Mouse (Mus musculus): ENCODE data around the gene Ccdc30. TPM values are rescaled to one million over a fixed set of nuclear protein-coding genes. Genes with fewer than 3 reads are reported as not detected.
"Not testable (repeated sequence)": the region's sequence is repeated elsewhere in the genome, so short reads cannot be mapped to it uniquely, and the experiment has no call there.

The Ccdc30 gene
- polyA plus RNA-seq, 1 experiment from 2014 or later, result 2.7 TPM

GRCm38 (mm10) chr4:119297361-119297760 is 118.0 kb downstream of the Ccdc30 start:
- ATAC-seq, result no peak
- whole genome bisulfite sequencing, result 68% methylated on average over 2 of the region's 2 CpGs

GRCm38 (mm10) chr4:119295134-119295453 is 120.2 kb downstream of the Ccdc30 start:
- peak overlapping the region; percentile 92 for H3K9ac ChIP-seq (ENCODE audit: low read depth, low read length)
- H3K9me3 ChIP-seq (ENCODE audit: control insufficient read depth, low read length), result no peaks in the 10 kb centered on the region
- peaks cover 11% of the 10 kb centered on the region for H3K4me1 ChIP-seq (ENCODE audit: control insufficient read depth, insufficient read depth, low read length)
- WGBS, result 6% methylated on average over 6 of the region's 6 CpGs
- no peaks in the 10 kb centered on the region for H3K36me3 ChIP-seq (ENCODE audit: control insufficient read depth, insufficient read depth, low read length)
- peak overlapping the region; percentile 63 for H3K4me2 ChIP-seq (ENCODE audit: low read depth, low read length)
- no peak for ATAC-seq
- no peaks in the 10 kb centered on the region for H3K27me3 ChIP-seq (replicated peaks; ENCODE audit: control insufficient read depth, insufficient read depth, low read length)
- H3K27ac ChIP-seq (ENCODE audit: low read length), result peak overlapping the region; percentile 97
- peak overlapping the region; percentile 77 for H3K4me3 ChIP-seq (ENCODE audit: low read length)

More at GRCm38 (mm10) chr4:119297361-119297760, 118.0 kb downstream of the Ccdc30 start:
- peaks cover 6% of the 10 kb centered on the region for H3K4me1 ChIP-seq (ENCODE audit: control insufficient read depth, insufficient read depth, low read length)
- H3K9me3 ChIP-seq (ENCODE audit: control insufficient read depth, low read length), result no peaks in the 10 kb centered on the region
- no peaks in the 10 kb centered on the region for H3K27me3 ChIP-seq (replicated peaks; ENCODE audit: control insufficient read depth, insufficient read depth, low read length)
- no peaks in the 10 kb centered on the region for H3K36me3 ChIP-seq (ENCODE audit: control insufficient read depth, insufficient read depth, low read length)
- no peak overlapping the region for H3K27ac ChIP-seq (ENCODE audit: low read length)
- no peak overlapping the region for H3K9ac ChIP-seq (ENCODE audit: low read depth, low read length)
- no peak overlapping the region for H3K4me3 ChIP-seq (ENCODE audit: low read length)
- H3K4me2 ChIP-seq (ENCODE audit: low read depth, low read length), result no peak overlapping the region

- no peaks in the 10 kb centered on the region for H3K36me3 ChIP-seq (ENCODE audit: control insufficient read depth, insufficient read depth, low read length)
- H3K9ac ChIP-seq (ENCODE audit: low read depth, low read length), result peak within 1 kb of the TSS; percentile 92
- H3K4me2 ChIP-seq (ENCODE audit: low read depth, low read length), result peak within 1 kb of the TSS; percentile 82
- peak within 1 kb of the TSS; percentile 97 for H3K27ac ChIP-seq (ENCODE audit: low read length)
- no peaks in the 10 kb centered on the region for H3K9me3 ChIP-seq (ENCODE audit: control insufficient read depth, low read length)
- peak; percentile 99 for ATAC-seq
- H3K4me1 ChIP-seq (ENCODE audit: control insufficient read depth, insufficient read depth, low read length), result peaks cover 13% of the 10 kb centered on the region
- H3K27me3 ChIP-seq (replicated peaks; ENCODE audit: control insufficient read depth, insufficient read depth, low read length), result no peaks in the 10 kb centered on the region
- peak within 1 kb of the TSS; percentile 77 for H3K4me3 ChIP-seq (ENCODE audit: low read length)
- WGBS, result under 1% methylated on average over 61 of the region's 61 CpGs
Observed at GRCm38 (mm10) chr4:119294415-119295133, 120.7 kb downstream of the Ccdc30 start, which contains the start of gene Ybx1. Ybx1 (minus strand) TSS chr4:119294604.

- Histone ChIP-seq H3K9ac (ENCODE audit: low read depth, low read length) (peak overlapping the region; percentile 90), H3K36me3 (ENCODE audit: control insufficient read depth, insufficient read depth, low read length) (no peaks in the 10 kb centered on the region), H3K9me3 (ENCODE audit: control insufficient read depth, low read length) (no peaks in the 10 kb centered on the region), H3K4me2 (ENCODE audit: low read depth, low read length) (peak overlapping the region; percentile 82), H3K4me3 (ENCODE audit: low read length) (peak overlapping the region; percentile 68), H3K4me1 (ENCODE audit: control insufficient read depth, insufficient read depth, low read length) (peaks cover 16% of the 10 kb centered on the region), H3K27ac (ENCODE audit: low read length) (peak overlapping the region; percentile 78), H3K27me3 (replicated peaks; ENCODE audit: control insufficient read depth, insufficient read depth, low read length) (no peaks in the 10 kb centered on the region)
- WGBS, result under 1% methylated on average over 45 of the region's 80 CpGs
- ATAC-seq, result peak; percentile 27
Observed at GRCm38 (mm10) chr4:119293574-119294258, 121.6 kb downstream of the Ccdc30 start.

GRCm38 (mm10) chr4:119292771-119293573 is 122.3 kb downstream of the Ccdc30 start:
- no peaks in the 10 kb centered on the region for H3K9me3 ChIP-seq (ENCODE audit: control insufficient read depth, low read length)
- peak overlapping the region; percentile 78 for H3K27ac ChIP-seq (ENCODE audit: low read length)
- no peaks in the 10 kb centered on the region for H3K36me3 ChIP-seq (ENCODE audit: control insufficient read depth, insufficient read depth, low read length)
- no peak for ATAC-seq
- peak overlapping the region; percentile 90 for H3K9ac ChIP-seq (ENCODE audit: low read depth, low read length)
- no peaks in the 10 kb centered on the region for H3K27me3 ChIP-seq (replicated peaks; ENCODE audit: control insufficient read depth, insufficient read depth, low read length)
- H3K4me3 ChIP-seq (ENCODE audit: low read length), result peak overlapping the region; percentile 68
- under 1% methylated on average over 24 of the region's 24 CpGs for WGBS
- H3K4me2 ChIP-seq (ENCODE audit: low read depth, low read length), result peak overlapping the region; percentile 82
- H3K4me1 ChIP-seq (ENCODE audit: control insufficient read depth, insufficient read depth, low read length), result peaks cover 19% of the 10 kb centered on the region

- Histone ChIP-seq H3K9me3 (ENCODE audit: control insufficient read depth, low read length) (no peaks in the 10 kb centered on the region), H3K27ac (ENCODE audit: low read length) (no peak overlapping the region), H3K27me3 (replicated peaks; ENCODE audit: control insufficient read depth, insufficient read depth, low read length) (no peaks in the 10 kb centered on the region), H3K4me2 (ENCODE audit: low read depth, low read length) (peak overlapping the region; percentile 82), H3K36me3 (ENCODE audit: control insufficient read depth, insufficient read depth, low read length) (no peaks in the 10 kb centered on the region), H3K4me3 (ENCODE audit: low read length) (peak overlapping the region; percentile 68), H3K4me1 (ENCODE audit: control insufficient read depth, insufficient read depth, low read length) (peaks cover 19% of the 10 kb centered on the region), H3K9ac (ENCODE audit: low read depth, low read length) (peak overlapping the region; percentile 90)
- no peak for ATAC-seq
- 86% methylated on average over 1 of the region's 1 CpGs for WGBS
Observed at GRCm38 (mm10) chr4:119291921-119292320, 123.4 kb downstream of the Ccdc30 start.

GRCm38 (mm10) chr4:119285336-119285735 is 130.0 kb downstream of the Ccdc30 start:
- Histone ChIP-seq H3K9me3 (ENCODE audit: control insufficient read depth, low read length) (no peaks in the 10 kb centered on the region), H3K27me3 (replicated peaks; ENCODE audit: control insufficient read depth, insufficient read depth, low read length) (no peaks in the 10 kb centered on the region), H3K27ac (ENCODE audit: low read length) (peak overlapping the region; percentile 88), H3K4me2 (ENCODE audit: low read depth, low read length) (peak overlapping the region; percentile 44), H3K4me3 (ENCODE audit: low read length) (no peak overlapping the region; the same call in 1 of the 2 replicates), H3K9ac (ENCODE audit: low read depth, low read length) (no peak overlapping the region), H3K36me3 (ENCODE audit: control insufficient read depth, insufficient read depth, low read length) (peaks cover 24% of the 10 kb centered on the region), H3K4me1 (ENCODE audit: control insufficient read depth, insufficient read depth, low read length) (peaks cover 15% of the 10 kb centered on the region)
- peak; percentile 92 for ATAC-seq
- WGBS, result 50% methylated on average over 2 of the region's 2 CpGs

GRCm38 (mm10) chr4:119284861-119285260 is 130.5 kb downstream of the Ccdc30 start:
- Histone ChIP-seq H3K9ac (ENCODE audit: low read depth, low read length) (no peak overlapping the region), H3K27ac (ENCODE audit: low read length) (peak overlapping the region; percentile 68), H3K27me3 (replicated peaks; ENCODE audit: control insufficient read depth, insufficient read depth, low read length) (no peaks in the 10 kb centered on the region), H3K36me3 (ENCODE audit: control insufficient read depth, insufficient read depth, low read length) (peaks cover 26% of the 10 kb centered on the region), H3K4me1 (ENCODE audit: control insufficient read depth, insufficient read depth, low read length) (peaks cover 14% of the 10 kb centered on the region), H3K9me3 (ENCODE audit: control insufficient read depth, low read length) (no peaks in the 10 kb centered on the region), H3K4me3 (ENCODE audit: low read length) (no peak overlapping the region; the same call in 1 of the 2 replicates), H3K4me2 (ENCODE audit: low read depth, low read length) (peak overlapping the region; percentile 44)
- ATAC-seq, result peak; percentile 88
- WGBS, result 57% methylated on average over 1 of the region's 1 CpGs

- H3K4me1 ChIP-seq (ENCODE audit: control insufficient read depth, insufficient read depth, low read length); H3K9me3 ChIP-seq (ENCODE audit: control insufficient read depth, low read length); ATAC-seq; H3K27ac ChIP-seq (ENCODE audit: low read length); H3K4me2 ChIP-seq (ENCODE audit: low read depth, low read length); H3K9ac ChIP-seq (ENCODE audit: low read depth, low read length); H3K4me3 ChIP-seq (ENCODE audit: low read length); H3K27me3 ChIP-seq (replicated peaks; ENCODE audit: control insufficient read depth, insufficient read depth, low read length): not testable (repeated sequence)
- WGBS, result 85% methylated on average over 15 of the region's 15 CpGs
- peaks cover 31% of the 10 kb centered on the region for H3K36me3 ChIP-seq (ENCODE audit: control insufficient read depth, insufficient read depth, low read length)
Observed at GRCm38 (mm10) chr4:119278784-119279183, 136.5 kb downstream of the Ccdc30 start.

All from intestine, embryonic 16.5 days (tissue).